Mouse (Mus musculus) lung, adult 2 months (tissue): ENCODE measurements around the gene Slbp.

Experiments used
- CTCF ChIP-seq: fragments of 200-500 bp; IDR thresholded peaks from 2 replicates; pipeline ENCODE4 v1.5.1; 2011; ENCODE audit warnings: mild to moderate bottlenecking, low read length, control low read depth; ENCODE audit not compliant: insufficient read depth
- POLR2A ChIP-seq: fragments of 200-500 bp; IDR thresholded peaks from 2 replicates; pipeline ENCODE4 v1.6.1; 2011; ENCODE audit warnings: low read depth, mild to moderate bottlenecking, control low read depth, low read length, borderline replicate concordance; ENCODE audit errors: extremely low read depth

- TF ChIP-seq CTCF (no peak), POLR2A (no peak)
Observed at GRCm38 (mm10) chr5:33611795-33612194, 40.6 kb downstream of the Slbp start.
